Mouse (Mus musculus) spleen, adult 2 months (tissue): ENCODE measurements around the gene Cic.

Source experiments
- CTCF ChIP-seq: fragments of 200-500 bp; IDR thresholded peaks from 2 replicates; pipeline ENCODE4 v1.5.1; 2011; ENCODE audit warnings: mild to moderate bottlenecking, inconsistent platforms; ENCODE audit not compliant: insufficient read depth, insufficient read length, insufficient replicate concordance; ENCODE audit errors: extremely low read depth
- POLR2A ChIP-seq: fragments of 200-500 bp; IDR thresholded peaks from 2 replicates; pipeline ENCODE4 v1.6.1; 2011; ENCODE audit warnings: low read depth, low read length, inconsistent platforms

DNA sequence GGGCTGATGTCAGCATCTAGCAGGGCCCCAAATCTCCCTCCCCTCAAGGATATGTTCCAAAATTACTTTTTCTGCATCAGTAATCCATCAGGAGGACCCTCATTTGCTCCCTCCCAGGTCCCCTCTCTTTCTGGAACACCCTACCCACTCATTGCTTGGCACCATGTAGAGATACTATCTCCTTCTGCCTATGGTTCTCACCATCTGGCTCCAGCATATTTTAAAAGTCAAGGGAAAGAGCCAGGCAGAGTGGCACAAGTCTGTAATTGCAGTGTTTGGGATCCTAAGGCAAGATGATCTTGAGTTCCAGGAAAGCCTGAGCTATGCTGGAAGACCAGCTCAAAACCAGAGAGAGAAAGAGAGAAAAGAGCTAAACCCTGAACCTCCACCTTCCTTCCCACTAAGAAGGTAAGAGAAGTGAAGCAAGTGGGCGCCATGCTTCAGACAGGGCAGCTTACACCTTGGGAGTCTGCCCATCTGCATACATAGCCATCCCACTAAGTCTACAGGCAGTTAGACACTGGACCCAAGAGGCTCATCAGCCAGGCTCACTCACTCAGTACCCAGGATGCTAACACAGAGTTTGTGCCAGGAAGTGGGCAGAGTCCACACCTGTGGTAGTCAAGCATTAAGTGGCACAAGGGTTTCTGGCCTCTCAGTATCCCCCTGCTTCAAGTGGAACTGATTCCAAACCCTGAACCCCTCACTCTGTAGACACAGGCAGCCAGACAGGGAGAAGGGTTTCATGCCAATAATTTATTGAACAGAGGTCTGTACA is 39.8 kb upstream of the Cic start:
- TF ChIP-seq POLR2A (no peak), CTCF (no peak)
